In the genomic region with DNA sequence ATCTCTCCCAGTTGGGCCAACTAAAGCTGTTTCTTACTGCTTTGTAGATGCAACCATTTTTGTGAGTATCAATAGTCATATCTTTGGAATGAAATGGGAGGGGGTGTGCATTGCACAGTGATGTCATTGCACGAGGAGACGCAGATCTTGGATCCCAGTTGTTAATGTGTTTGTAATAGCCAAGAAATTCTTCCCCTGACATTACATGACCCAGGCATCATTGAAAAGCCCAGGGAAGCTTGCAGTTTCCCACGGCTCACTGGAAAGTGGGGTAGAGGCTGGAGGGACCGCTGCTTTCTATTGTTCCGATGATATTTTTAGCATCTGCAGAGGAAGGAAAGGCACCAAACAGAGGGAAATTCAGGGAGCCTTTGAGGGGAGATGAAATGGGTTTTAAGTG, we compare ENCODE assay signal across 11 mouse cellular contexts. TPM values are rescaled to one million over a fixed set of nuclear protein-coding genes. Genes with fewer than 3 reads are reported as not detected.
A peak's percentile ranks its signal among the peaks of the same experiment; 100 is the strongest.
DNase-seq lines count a peak whose midpoint lies in the region; ATAC-seq and TF ChIP-seq lines count a peak whose summit lies in the region.
"Had no signal": no experiment of that assay in that cellular context is flagged by ENCODE, and none has a peak within 500 bp of the region (broad histone marks: within the 10 kb centered on the region; RNA-seq: fewer than 3 reads in every experiment).

No protein-coding gene starts in this region.

- TF ChIP-seq CTCF in kidney, postnatal 0 days (IDR thresholded peaks at IDR 0.05; ENCODE audit: low read depth), result no peak
- TF ChIP-seq CTCF in liver, postnatal 0 days (IDR thresholded peaks at IDR 0.05; ENCODE audit: low read depth), result no peak

- no peak for DNase-seq in kidney, postnatal 0 days (ENCODE audit: low spot score)
- no peak for DNase-seq in kidney, postnatal 25 days
- no peak for DNase-seq in heart, embryonic 10.5 days (ENCODE audit: low spot score)
- DNase-seq in liver, postnatal 0 days, result no peak
- no peak for DNase-seq in embryo, embryonic 11 days
- DNase-seq in urinary bladder, adult 2 months (ENCODE audit: low spot score), result no peak

- no peak for TF ChIP-seq EP300 in liver, postnatal 0 days (IDR thresholded peaks at IDR 0.05; ENCODE audit: low read depth)

- no peak overlapping the region for H3K9ac ChIP-seq in kidney, postnatal 0 days (ENCODE audit: low read depth, low read length)
- H3K9ac ChIP-seq in liver, postnatal 0 days (replicated peaks), result no peak overlapping the region
- H3K9ac ChIP-seq: liver, embryonic 13.5 days had no signal

- ATAC-seq in kidney, postnatal 0 days (replicated peaks; ENCODE audit: low FRiP score, low read depth), result 0 out of 2 replicates have a peak, but pooled peaks have one; percentile 41
- no peak for ATAC-seq in liver, postnatal 0 days
- no peak for ATAC-seq in activated CD4-positive, CD25-positive, alpha-beta regulatory T cell, adult 4 months
- ATAC-seq: Patski had no signal

- no peaks in the 10 kb centered on the region for H3K36me3 ChIP-seq in kidney, postnatal 0 days (ENCODE audit: insufficient read depth, low read length)
- H3K36me3 ChIP-seq in heart, embryonic 10.5 days, result no peaks in the 10 kb centered on the region
- no peaks in the 10 kb centered on the region for H3K36me3 ChIP-seq in liver, postnatal 0 days (replicated peaks; ENCODE audit: insufficient read depth, low read length)
- H3K36me3 ChIP-seq: liver, embryonic 13.5 days had no signal

- H3K4me2 ChIP-seq in kidney, postnatal 0 days (ENCODE audit: low read length), result peak overlapping the region; percentile 22; the same call in 1 of the 2 replicates
- 0 out of 2 replicates have a peak overlapping the region, but pooled peaks have one; percentile 15 for H3K4me2 ChIP-seq in liver, postnatal 0 days (ENCODE audit: low read depth, low read length)
- H3K4me2 ChIP-seq: liver, embryonic 13.5 days had no signal

- H3K4me1 ChIP-seq in kidney, postnatal 0 days (replicated peaks; ENCODE audit: insufficient read depth, low read length), result peaks cover 13% of the 10 kb centered on the region; the same call in 1 of the 2 replicates
- peaks cover 18% of the 10 kb centered on the region for H3K4me1 ChIP-seq in brown adipose tissue, adult 24 weeks (ENCODE audit: control insufficient read depth, insufficient read depth, insufficient read length, low read length)
- H3K4me1 ChIP-seq in heart, embryonic 10.5 days, result peaks cover 22% of the 10 kb centered on the region
- H3K4me1 ChIP-seq in liver, postnatal 0 days (ENCODE audit: insufficient read depth), result peaks cover 28% of the 10 kb centered on the region

- no peaks in the 10 kb centered on the region for H3K27me3 ChIP-seq in kidney, postnatal 0 days (ENCODE audit: insufficient read depth, low read length)
- no peaks in the 10 kb centered on the region for H3K27me3 ChIP-seq in heart, embryonic 10.5 days (ENCODE audit: insufficient read depth, poor library complexity, severe bottlenecking)
- H3K27me3 ChIP-seq in liver, postnatal 0 days (ENCODE audit: insufficient read depth, low read length), result no peaks in the 10 kb centered on the region
- H3K27me3 ChIP-seq: liver, embryonic 13.5 days; Patski had no signal

- no peak overlapping the region for H3K4me3 ChIP-seq in kidney, postnatal 0 days (replicated peaks; ENCODE audit: low read depth, low read length)
- H3K4me3 ChIP-seq in brown adipose tissue, adult 24 weeks (ENCODE audit: insufficient read depth, low read depth, low read length), result no peak overlapping the region
- peak overlapping the region; percentile 28 for H3K4me3 ChIP-seq in heart, embryonic 10.5 days
- H3K4me3 ChIP-seq in liver, postnatal 0 days (ENCODE audit: low read depth, low read length), result no peak overlapping the region
- H3K4me3 ChIP-seq: liver, embryonic 13.5 days had no signal

- no peaks in the 10 kb centered on the region for H3K9me3 ChIP-seq in kidney, postnatal 0 days (replicated peaks; ENCODE audit: low read length)
- no peaks in the 10 kb centered on the region for H3K9me3 ChIP-seq in heart, embryonic 10.5 days
- H3K9me3 ChIP-seq in liver, postnatal 0 days (ENCODE audit: low read length), result no peaks in the 10 kb centered on the region
- H3K9me3 ChIP-seq: liver, embryonic 13.5 days had no signal

- WGBS in kidney, postnatal 0 days, result 63% methylated on average over 5 of the region's 5 CpGs
- WGBS in heart, embryonic 10.5 days, result 42% methylated on average over 5 of the region's 5 CpGs
- WGBS in liver, postnatal 0 days (ENCODE audit: insufficient replicate concordance), result 31% methylated on average over 5 of the region's 5 CpGs

- no peak overlapping the region for H3K27ac ChIP-seq in kidney, postnatal 0 days
- H3K27ac ChIP-seq in brown adipose tissue, adult 24 weeks (replicated peaks; ENCODE audit: low read depth, low read length), result peak overlapping the region; percentile 87
- H3K27ac ChIP-seq in heart, embryonic 10.5 days, result no peak overlapping the region
- H3K27ac ChIP-seq in liver, postnatal 0 days (ENCODE audit: low read depth), result no peak overlapping the region
- H3K27ac ChIP-seq: liver, embryonic 13.5 days had no signal

RNA-seq across cellular contexts. Expression of gene Ctla4, which starts 25.8 kb away (rescaled TPM):
- polyA plus RNA-seq in kidney, postnatal 0 days (2015; fragmentation: Nextera tagmentation; extraction: Ambion mirVana), result not detected in 2 replicates
- polyA plus RNA-seq in brown adipose tissue, adult 24 weeks (2012; ENCODE audit: insufficient read depth, insufficient read length, missing spikeins), result not detected in 2 replicates
- not detected in 2 replicates for polyA plus RNA-seq in heart, embryonic 10.5 days (2016; fragmentation: Nextera tagmentation; extraction: Ambion mirVana)
- not detected in 2 replicates for polyA plus RNA-seq in liver, postnatal 0 days (2015; fragmentation: Nextera tagmentation; extraction: Ambion mirVana)
- 100 to 1,000 TPM; 242 to 284 TPM for polyA plus RNA-seq in activated CD4-positive, CD25-positive, alpha-beta regulatory T cell, adult 4 months (2017; shearing (Covaris generic))
- polyA plus RNA-seq in urinary bladder, adult 2 months (2012; rRNA removed), result 0.10 and 0.11 TPM in 2 replicates
- polyA plus RNA-seq: liver, embryonic 13.5 days; Patski; testis, adult 2 months had no signal

Comparison
In these comparisons a context has a peak if more than half of its experiments do, and no peak if none do; other contexts are left out.
1. RNA of gene Ctla4, which starts 25.8 kb away (polyA plus RNA-seq): 242 to 284 TPM in activated CD4-positive, CD25-positive, alpha-beta regulatory T cell, adult 4 months; 0.10 to 0.11 TPM in urinary bladder, adult 2 months, not detected in liver, postnatal 0 days, not detected in heart, embryonic 10.5 days, not detected in kidney, postnatal 0 days and not detected in brown adipose tissue, adult 24 weeks; every median in the first group is over 100 times any median in the second.